In genomic region chr15:97767280-97768186, GRCm38 (mm10) we compare ENCODE assay signal across 8 mouse cellular contexts. TPM values are rescaled to one million over a fixed set of nuclear protein-coding genes. Genes with fewer than 3 reads are reported as not detected.
DNase-seq lines count a peak whose midpoint lies in the region; ATAC-seq and TF ChIP-seq lines count a peak whose summit lies in the region.

Rapgef3 (minus strand) TSS chr15:97767972.

- peak; percentile 71 for TF ChIP-seq CTCF in kidney, postnatal 0 days (IDR thresholded peaks at IDR 0.05; ENCODE audit: low read depth)
- peak; percentile 69 for TF ChIP-seq CTCF in liver, embryonic 14.5 days (IDR thresholded peaks at IDR 0.05; ENCODE audit: low read depth)
- peak; percentile 76 for TF ChIP-seq CTCF in stomach, postnatal 0 days (IDR thresholded peaks at IDR 0.05; ENCODE audit: low read depth)

- peaks cover 23% of the 10 kb centered on the region for H3K27me3 ChIP-seq in embryonic facial prominence, embryonic 15.5 days
- H3K27me3 ChIP-seq in heart, embryonic 13.5 days (replicated peaks) = peaks cover 26% of the 10 kb centered on the region
- no peaks in the 10 kb centered on the region for H3K27me3 ChIP-seq in kidney, postnatal 0 days (ENCODE audit: insufficient read depth, low read length)
- peaks cover 37% of the 10 kb centered on the region for H3K27me3 ChIP-seq in liver, embryonic 14.5 days (ENCODE audit: control insufficient read depth, insufficient read depth, low read length)
- 0 out of 2 replicates have a peak, but pooled peaks cover 2% of the 10 kb centered on the region for H3K27me3 ChIP-seq in stomach, postnatal 0 days (ENCODE audit: control insufficient read depth, insufficient read depth, low read length)

- peaks cover 61% of the 10 kb centered on the region for H3K4me1 ChIP-seq in embryonic facial prominence, embryonic 15.5 days
- peaks cover 61% of the 10 kb centered on the region for H3K4me1 ChIP-seq in heart, embryonic 13.5 days
- peaks cover 49% of the 10 kb centered on the region for H3K4me1 ChIP-seq in kidney, postnatal 0 days (replicated peaks; ENCODE audit: insufficient read depth, low read length)
- H3K4me1 ChIP-seq in liver, embryonic 14.5 days (replicated peaks; ENCODE audit: control insufficient read depth in 2 of 2, insufficient read depth in 2 of 2, low read length in 1 of 2) = peaks cover 0 to 3% of the 10 kb centered on the region in 2 experiments; a peak in 2 of 4 replicates
- H3K4me1 ChIP-seq in stomach, postnatal 0 days (replicated peaks; ENCODE audit: control insufficient read depth, insufficient read depth) = peaks cover 4% of the 10 kb centered on the region; the same call in 1 of the 2 replicates

- H3K4me3 ChIP-seq in embryonic facial prominence, embryonic 15.5 days (replicated peaks) = peak within 1 kb of the TSS; percentile 50
- H3K4me3 ChIP-seq in heart, embryonic 13.5 days = peak within 1 kb of the TSS; percentile 58
- peak within 1 kb of the TSS; percentile 55 for H3K4me3 ChIP-seq in kidney, postnatal 0 days (replicated peaks; ENCODE audit: low read depth, low read length)
- H3K4me3 ChIP-seq in liver, embryonic 14.5 days (ENCODE audit: insufficient read depth in 1 of 2, low read depth in 2 of 2, low read length in 2 of 2) = peak within 1 kb of the TSS; percentile 28 to 30
- H3K4me3 ChIP-seq in stomach, postnatal 0 days (ENCODE audit: low read depth, low read length) = peak within 1 kb of the TSS; percentile 50

- peak within 1 kb of the TSS; percentile 39 for H3K9ac ChIP-seq in embryonic facial prominence, embryonic 15.5 days
- peak within 1 kb of the TSS; percentile 81 for H3K9ac ChIP-seq in heart, embryonic 13.5 days
- H3K9ac ChIP-seq in kidney, postnatal 0 days (ENCODE audit: low read depth, low read length) = peak within 1 kb of the TSS; percentile 75
- no peak within 1 kb of the TSS for H3K9ac ChIP-seq in liver, embryonic 14.5 days (replicated peaks)
- H3K9ac ChIP-seq in stomach, postnatal 0 days (ENCODE audit: low read length) = peak within 1 kb of the TSS; percentile 66

- ATAC-seq in embryonic facial prominence, embryonic 15.5 days (ENCODE audit: insufficient number of reproducible peaks, low FRiP score, low TSS enrichment, low read depth) = peak; percentile 87
- ATAC-seq in heart, embryonic 13.5 days (ENCODE audit: extremely low read depth, insufficient number of reproducible peaks, low FRiP score, low TSS enrichment) = peak; percentile 43
- ATAC-seq in kidney, postnatal 0 days (replicated peaks; ENCODE audit: low FRiP score, low read depth) = peak; percentile 89
- ATAC-seq in liver, embryonic 14.5 days (ENCODE audit: insufficient read depth) = peak; percentile 60
- peak; percentile 86 for ATAC-seq in stomach, postnatal 0 days (ENCODE audit: low FRiP score, low TSS enrichment)

- WGBS in embryonic facial prominence, embryonic 15.5 days = under 1% methylated on average over 43 of the region's 44 CpGs
- WGBS in heart, embryonic 13.5 days = under 1% methylated on average over 44 of the region's 44 CpGs
- WGBS in kidney, postnatal 0 days = under 1% methylated on average over 44 of the region's 44 CpGs
- WGBS in liver, embryonic 14.5 days (ENCODE audit: insufficient replicate concordance) = 1% methylated on average over 43 of the region's 44 CpGs
- WGBS in stomach, postnatal 0 days = under 1% methylated on average over 42 of the region's 44 CpGs

- H3K4me2 ChIP-seq in embryonic facial prominence, embryonic 15.5 days (replicated peaks) = peak within 1 kb of the TSS; percentile 87
- H3K4me2 ChIP-seq in heart, embryonic 13.5 days = peak within 1 kb of the TSS; percentile 87
- peak within 1 kb of the TSS; percentile 85 for H3K4me2 ChIP-seq in kidney, postnatal 0 days (ENCODE audit: low read length)
- H3K4me2 ChIP-seq in liver, embryonic 14.5 days (ENCODE audit: low read depth) = peak within 1 kb of the TSS; percentile 66
- H3K4me2 ChIP-seq in stomach, postnatal 0 days (replicated peaks; ENCODE audit: low read depth) = peak within 1 kb of the TSS; percentile 89

- peak; percentile 85 to 86 for DNase-seq in B cell, adult 2 months
- peak; percentile 87 to 89 for DNase-seq in adrenal gland, postnatal 36 days
- DNase-seq in kidney, postnatal 0 days (ENCODE audit: low spot score) = peak; percentile 89
- no peak for DNase-seq in liver, embryonic 14.5 days (ENCODE audit: low read depth in 3 of 3, low spot score in 3 of 3)
- DNase-seq in neural tube, embryonic 10.5 days (ENCODE audit: extremely low spot score, low spot score) = peak; percentile 78
- peak; percentile 85 for DNase-seq in stomach, postnatal 0 days (ENCODE audit: low spot score)

- no peaks in the 10 kb centered on the region for H3K36me3 ChIP-seq in embryonic facial prominence, embryonic 15.5 days
- 0 out of 2 replicates have a peak, but pooled peaks cover 4% of the 10 kb centered on the region for H3K36me3 ChIP-seq in heart, embryonic 13.5 days
- no peaks in the 10 kb centered on the region for H3K36me3 ChIP-seq in kidney, postnatal 0 days (ENCODE audit: insufficient read depth, low read length)
- no peaks in the 10 kb centered on the region for H3K36me3 ChIP-seq in liver, embryonic 14.5 days (replicated peaks; ENCODE audit: control insufficient read depth, insufficient read depth, low read depth)
- H3K36me3 ChIP-seq in stomach, postnatal 0 days (ENCODE audit: control insufficient read depth, insufficient read depth, low read length) = no peaks in the 10 kb centered on the region

- H3K9me3 ChIP-seq in embryonic facial prominence, embryonic 15.5 days (replicated peaks) = no peaks in the 10 kb centered on the region
- no peaks in the 10 kb centered on the region for H3K9me3 ChIP-seq in heart, embryonic 13.5 days
- no peaks in the 10 kb centered on the region for H3K9me3 ChIP-seq in kidney, postnatal 0 days (replicated peaks; ENCODE audit: low read length)
- H3K9me3 ChIP-seq in liver, embryonic 14.5 days (ENCODE audit: control insufficient read depth, low read length) = no peaks in the 10 kb centered on the region
- H3K9me3 ChIP-seq in stomach, postnatal 0 days (ENCODE audit: control insufficient read depth, low read length) = no peaks in the 10 kb centered on the region

- TF ChIP-seq EP300 in liver, embryonic 14.5 days (IDR thresholded peaks at IDR 0.05; ENCODE audit: low read depth) = no peak
- no peak for TF ChIP-seq EP300 in stomach, postnatal 0 days (optimal IDR thresholded peaks at IDR 0.05)

- peak within 1 kb of the TSS; percentile 73 for H3K27ac ChIP-seq in embryonic facial prominence, embryonic 15.5 days (replicated peaks)
- peak within 1 kb of the TSS; percentile 82 for H3K27ac ChIP-seq in heart, embryonic 13.5 days (replicated peaks)
- peak within 1 kb of the TSS; percentile 87 for H3K27ac ChIP-seq in kidney, postnatal 0 days
- no peak within 1 kb of the TSS for H3K27ac ChIP-seq in liver, embryonic 14.5 days
- peak within 1 kb of the TSS; percentile 80 for H3K27ac ChIP-seq in stomach, postnatal 0 days (replicated peaks)

RNA-seq across cellular contexts. Expression of gene Rapgef3, which starts in this region (rescaled TPM):
- total RNA-seq in adrenal gland, postnatal 36 days (2021) = 10 to 100 TPM; 15.0 to 20.8 TPM
- polyA plus RNA-seq in embryonic facial prominence, embryonic 15.5 days (2015; fragmentation: Nextera tagmentation; extraction: Ambion mirVana) = 11.8 and 12.9 TPM in 2 replicates
- 22.1 and 25.4 TPM in 2 replicates for polyA plus RNA-seq in heart, embryonic 13.5 days (2015; fragmentation: Nextera tagmentation; extraction: Ambion mirVana)
- 27.5 and 29.2 TPM in 2 replicates for polyA plus RNA-seq in kidney, postnatal 0 days (2015; fragmentation: Nextera tagmentation; extraction: Ambion mirVana)
- 2.2 and 2.3 TPM in 2 replicates for polyA plus RNA-seq in liver, embryonic 14.5 days (2012; rRNA removed)
- polyA plus RNA-seq in liver, embryonic 14.5 days (2014; fragmentation: Nextera tagmentation; extraction: Ambion mirVana) = 0.84 and 0.95 TPM in 2 replicates
- polyA plus RNA-seq in stomach, postnatal 0 days (2015; fragmentation: Nextera tagmentation; extraction: Ambion mirVana) = 3.2 and 4.2 TPM in 2 replicates

Comparison
In these comparisons a context has a peak if more than half of its experiments do, and no peak if none do; other contexts are left out.
1. DNase-seq: peak in B cell, adult 2 months (2 of 2), adrenal gland, postnatal 36 days (2 of 2), kidney, postnatal 0 days (single experiment), neural tube, embryonic 10.5 days (single experiment) and stomach, postnatal 0 days (single experiment); none in liver, embryonic 14.5 days (0 of 3).
2. Peak in every context shown above with its lines, with median percentiles within 50 percentile points of each other: ATAC-seq, H3K4me2 ChIP-seq, H3K4me3 ChIP-seq and CTCF ChIP-seq.